Mouse (Mus musculus): Measurements from ENCODE around the gene Rnf10.

DNA sequence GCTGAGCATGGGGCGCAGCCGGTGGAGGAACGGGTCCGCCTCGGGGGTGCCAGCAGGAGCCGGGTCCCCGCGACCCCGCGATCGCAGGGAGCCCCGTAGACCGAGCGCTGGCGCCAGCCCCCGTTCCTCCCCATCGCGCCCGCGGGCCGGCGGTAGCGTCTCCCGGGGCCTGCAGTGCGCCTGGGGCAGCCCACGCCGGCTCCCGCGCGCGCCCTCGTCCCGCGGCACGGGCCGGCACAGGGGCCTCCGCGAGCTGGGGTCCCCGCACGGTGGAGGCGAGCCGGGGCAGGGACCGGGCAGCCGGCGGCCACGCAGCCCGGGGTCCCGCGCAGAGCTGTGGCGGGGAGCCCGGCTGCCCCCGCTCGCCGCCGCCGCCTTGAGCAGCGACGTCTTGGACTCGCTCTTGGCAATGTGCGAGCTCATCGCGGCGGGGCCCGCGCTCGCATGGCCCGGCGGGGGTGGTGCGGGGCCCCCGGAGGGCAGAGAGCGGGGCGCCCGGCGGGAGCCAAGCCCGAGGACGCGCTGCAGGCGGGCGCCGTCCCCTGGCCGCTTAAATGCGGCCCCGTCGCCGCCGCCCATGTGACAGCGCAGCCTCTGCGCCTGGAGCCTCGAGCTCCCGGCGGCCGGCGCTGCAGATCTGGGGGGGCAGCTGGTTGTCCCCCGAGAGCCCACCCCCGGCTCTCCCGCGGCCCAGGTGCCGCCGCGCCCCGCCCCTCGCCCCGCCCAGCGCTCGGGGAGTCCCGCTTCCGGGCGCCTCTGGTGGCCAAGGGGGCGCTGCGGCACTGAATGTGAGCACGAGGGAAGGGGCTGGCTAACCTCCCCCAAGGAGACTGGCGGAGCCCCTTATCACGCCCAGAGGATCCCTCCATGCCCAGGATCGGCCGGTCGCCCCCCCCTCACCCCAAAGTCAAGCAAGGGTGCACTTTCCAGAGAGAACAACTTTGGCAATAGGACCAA is 78.8 kb downstream of the Rnf10 start, which contains the start of gene Cabp1:
- TF ChIP-seq EP300 (IDR thresholded peaks at IDR 0.05), result no peak
- TF ChIP-seq CTCF (IDR thresholded peaks at IDR 0.05), result peak; percentile 52

Data from lung, postnatal 0 days (tissue).